Mouse (Mus musculus) forebrain, embryonic 15.5 days (tissue): ENCODE data around the gene Abraxas2. TPM values are rescaled to one million over a fixed set of nuclear protein-coding genes. Genes with fewer than 3 reads are reported as not detected.

ENCODE experiments used
- ATAC-seq: fragments of 200-750 bp; cut with Nextera tagmentation; replicated peaks from 2 replicates; pipeline ENCODE4 v1.8.0; 2017; ENCODE audit warnings: mild to moderate bottlenecking, moderate TSS enrichment, moderate library complexity
- H3K27ac ChIP-seq: fragments of 300-500 bp; sonication (generic); replicated peaks from 2 replicates; pipeline ENCODE4 v1.5.1; 2015; ENCODE audit warnings: mild to moderate bottlenecking, inconsistent platforms
- H3K27me3 ChIP-seq: fragments of 300-500 bp; sonication (generic); 2 replicates; pipeline ENCODE4 v1.6.1; 2015; ENCODE audit warnings: inconsistent platforms
- H3K36me3 ChIP-seq: fragments of 300-500 bp; sonication (generic); 2 replicates; pipeline ENCODE4 v1.6.1; 2015; ENCODE audit warnings: mild to moderate bottlenecking, inconsistent platforms
- H3K4me1 ChIP-seq: fragments of 300-500 bp; sonication (generic); 2 replicates; pipeline ENCODE4 v1.6.1; 2015; ENCODE audit warnings: inconsistent platforms
- H3K4me2 ChIP-seq: fragments of 300-500 bp; sonication (generic); replicated peaks from 2 replicates; pipeline ENCODE4 v1.6.1; 2015; ENCODE audit warnings: mild to moderate bottlenecking, inconsistent platforms
- H3K4me3 ChIP-seq: fragments of 300-500 bp; sonication (generic); 2 replicates; pipeline ENCODE4 v1.5.1; 2015; ENCODE audit warnings: mild to moderate bottlenecking, inconsistent platforms
- H3K9ac ChIP-seq: fragments of 300-500 bp; sonication (generic); replicated peaks from 2 replicates; pipeline ENCODE4 v1.6.1; 2015; ENCODE audit warnings: mild to moderate bottlenecking, inconsistent platforms
- H3K9me3 ChIP-seq: fragments of 300-500 bp; sonication (generic); 2 replicates; pipeline ENCODE4 v1.6.1; 2016; ENCODE audit warnings: inconsistent platforms
- WGBS: fragments of 180-500 bp; shearing (Covaris S2); methylation state at CpG from one replicate; pipeline ENCODE4 v1.1.7; 2015; ENCODE audit warnings: mixed read lengths; 5-methylcytosine and 5-hydroxymethylcytosine counted together
- polyA plus RNA-seq: library from polyadenylated mRNA; unstranded; fragments of >200 nt; fragmentation: Nextera tagmentation; extraction: Ambion mirVana; gene quantifications from 2 replicates; pipeline ENCODE4 v1.2.1, GENCODE M21; 2015

Abraxas2 gene
- polyA plus RNA-seq, 1 experiment from 2014 or later: 42.6 TPM

GRCm38 (mm10) chr7:132927201-132927600 is 68.2 kb downstream of the Abraxas2 start:
- no peaks in the 10 kb centered on the region for H3K9me3 ChIP-seq
- H3K4me1 ChIP-seq: peaks cover 7% of the 10 kb centered on the region
- H3K27ac ChIP-seq: no peak overlapping the region
- no peaks in the 10 kb centered on the region for H3K36me3 ChIP-seq
- H3K27me3 ChIP-seq: no peaks in the 10 kb centered on the region
- H3K4me2 ChIP-seq: no peak overlapping the region
- no peak overlapping the region for H3K4me3 ChIP-seq
- no peak for ATAC-seq
- no peak overlapping the region for H3K9ac ChIP-seq
- WGBS: 52% methylated on average over 3 of the region's 3 CpGs

GRCm38 (mm10) chr7:132930055-132930454 is 71.0 kb downstream of the Abraxas2 start:
- Histone ChIP-seq H3K4me1 (peaks cover 24% of the 10 kb centered on the region), H3K9ac (peak overlapping the region; percentile 63), H3K27ac (no peak overlapping the region), H3K27me3 (no peaks in the 10 kb centered on the region), H3K36me3 (no peaks in the 10 kb centered on the region), H3K4me3 (peak overlapping the region; percentile 78), H3K4me2 (peak overlapping the region; percentile 45), H3K9me3 (no peaks in the 10 kb centered on the region)
- WGBS: 88% methylated on average over 5 of the region's 5 CpGs
- no peak for ATAC-seq

- peak; percentile 100 for ATAC-seq
Measured at GRCm38 (mm10) chr7:132930850-132931559, 72.0 kb downstream of the Abraxas2 start, which contains the start of gene Zranb1. Zranb1 (plus strand) TSS chr7:132931142.

GRCm38 (mm10) chr7:132931560-132932351 is 72.7 kb downstream of the Abraxas2 start:
- Histone ChIP-seq H3K36me3 (no peaks in the 10 kb centered on the region), H3K4me3 (peak overlapping the region; percentile 78), H3K27me3 (no peaks in the 10 kb centered on the region), H3K4me2 (peak overlapping the region; percentile 59), H3K9me3 (no peaks in the 10 kb centered on the region), H3K9ac (peak overlapping the region; percentile 85), H3K27ac (peak overlapping the region; percentile 98), H3K4me1 (peaks cover 24% of the 10 kb centered on the region)
- WGBS: under 1% methylated on average over 55 of the region's 55 CpGs
- no peak; the same call in 1 of the 2 replicates for ATAC-seq

More at GRCm38 (mm10) chr7:132930850-132931559, 72.0 kb downstream of the Abraxas2 start, which contains the start of gene Zranb1:
- peak within 1 kb of the TSS; percentile 85 for H3K9ac ChIP-seq
- peak within 1 kb of the TSS; percentile 59 for H3K4me2 ChIP-seq
- H3K4me1 ChIP-seq: peaks cover 24% of the 10 kb centered on the region
- peak within 1 kb of the TSS; percentile 78 for H3K4me3 ChIP-seq
- no peaks in the 10 kb centered on the region for H3K36me3 ChIP-seq
- no peaks in the 10 kb centered on the region for H3K9me3 ChIP-seq
- H3K27ac ChIP-seq: peak within 1 kb of the TSS; percentile 98
- WGBS: under 1% methylated on average over 76 of the region's 93 CpGs
- no peaks in the 10 kb centered on the region for H3K27me3 ChIP-seq

GRCm38 (mm10) chr7:132933331-132933730 is 74.3 kb downstream of the Abraxas2 start:
- no peak for ATAC-seq
- Histone ChIP-seq H3K4me3 (no peak overlapping the region), H3K27ac (no peak overlapping the region), H3K4me2 (no peak overlapping the region), H3K9me3 (no peaks in the 10 kb centered on the region), H3K27me3 (no peaks in the 10 kb centered on the region), H3K4me1 (peaks cover 24% of the 10 kb centered on the region), H3K9ac (no peak overlapping the region), H3K36me3 (no peaks in the 10 kb centered on the region)
- 79% methylated on average over 1 of the region's 1 CpGs for WGBS

Other genes starting within 250 kb of the Abraxas2 start
- gene Lhpp, start 248.6 kb upstream of the Abraxas2 start, polyA plus RNA-seq: 23.1 and 25.7 TPM in 2 replicates
- 27.8 and 34.8 TPM in 2 replicates for gene Fam53b, start 45.3 kb upstream of the Abraxas2 start, polyA plus RNA-seq
- gene Eef1akmt2, start 6.6 kb upstream of the Abraxas2 start, polyA plus RNA-seq: 102 and 108 TPM in 2 replicates
- 24.6 and 25.5 TPM in 2 replicates for gene Zranb1, start 71.9 kb downstream of the Abraxas2 start, polyA plus RNA-seq